Mouse (Mus musculus): ENCODE data around the gene Lman2l. TPM values are rescaled to one million over a fixed set of nuclear protein-coding genes. Genes with fewer than 3 reads are reported as not detected.

Lman2l gene
- polyA plus RNA-seq, 1 experiment from 2014 or later, result 63.5 TPM

GRCm38 (mm10) chr1:36474646-36475045 lies 29.6 kb upstream of the Lman2l start:
- Histone ChIP-seq H3K36me3 (no peaks in the 10 kb centered on the region), H3K4me1 (peaks cover 80% of the 10 kb centered on the region), H3K4me3 (peak overlapping the region; percentile 70), H3K27me3 (ENCODE audit: low read depth, poor library complexity, severe bottlenecking) (peaks cover 19% of the 10 kb centered on the region), H3K27ac (replicated peaks) (no peak overlapping the region), H3K9me3 (replicated peaks) (no peaks in the 10 kb centered on the region)
- no peak for DNase-seq (ENCODE audit: low spot score)
- 86% methylated on average over 3 of the region's 3 CpGs for WGBS

DNA sequence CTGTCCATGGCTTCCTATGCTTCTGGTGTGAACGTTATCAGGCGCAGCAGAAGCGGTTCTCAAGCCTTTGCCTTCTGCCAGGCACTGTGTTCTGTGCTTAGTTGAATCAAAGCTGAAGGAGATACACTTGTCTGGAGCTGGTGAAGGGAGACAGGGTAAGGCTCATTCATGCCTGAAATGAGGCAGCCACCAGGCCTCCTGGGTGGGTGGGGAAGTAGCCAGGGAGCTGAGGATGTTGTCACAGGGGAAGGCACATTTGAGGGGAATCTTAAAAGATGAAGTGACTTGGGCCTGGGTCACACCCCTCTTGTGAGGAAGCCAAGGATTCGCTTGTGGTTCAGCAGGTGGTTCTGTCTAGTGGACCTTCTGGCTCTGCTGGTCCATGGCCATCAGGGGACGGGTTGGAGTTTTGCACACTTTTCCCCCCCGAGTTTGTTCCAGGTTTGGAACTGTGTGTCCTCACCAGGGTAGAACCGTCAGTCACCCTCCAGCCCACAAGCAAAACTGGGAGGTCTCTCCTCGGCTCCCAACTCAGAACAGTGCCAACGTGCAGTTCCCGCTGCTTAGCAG lies 28.2 kb upstream of the Lman2l start:
- 83% methylated on average over 10 of the region's 10 CpGs for WGBS
- Histone ChIP-seq H3K4me3 (peak overlapping the region; percentile 70), H3K27ac (replicated peaks) (no peak overlapping the region), H3K27me3 (ENCODE audit: low read depth, poor library complexity, severe bottlenecking) (peaks cover 25% of the 10 kb centered on the region), H3K4me1 (peaks cover 72% of the 10 kb centered on the region), H3K36me3 (no peaks in the 10 kb centered on the region), H3K9me3 (replicated peaks) (no peaks in the 10 kb centered on the region)
- no peak for DNase-seq (ENCODE audit: low spot score)

- WGBS, result 19% methylated on average over 18 of the region's 18 CpGs
- peak overlapping the region; percentile 70 for H3K4me3 ChIP-seq
- H3K4me1 ChIP-seq, result peaks cover 64% of the 10 kb centered on the region
- H3K36me3 ChIP-seq, result no peaks in the 10 kb centered on the region
- DNase-seq (ENCODE audit: low spot score), result no peak
- peaks cover 28% of the 10 kb centered on the region for H3K27me3 ChIP-seq (ENCODE audit: low read depth, poor library complexity, severe bottlenecking)
- peak overlapping the region; percentile 87 for H3K27ac ChIP-seq (replicated peaks)
- H3K9me3 ChIP-seq (replicated peaks), result no peaks in the 10 kb centered on the region
Observed at GRCm38 (mm10) chr1:36472106-36472440, 27.0 kb upstream of the Lman2l start.

- DNase-seq (ENCODE audit: low spot score), result peak; percentile 94
- H3K27me3 ChIP-seq (ENCODE audit: low read depth, poor library complexity, severe bottlenecking), result peaks cover 28% of the 10 kb centered on the region
- H3K36me3 ChIP-seq, result no peaks in the 10 kb centered on the region
- peak within 1 kb of the TSS; percentile 70 for H3K4me3 ChIP-seq
- H3K27ac ChIP-seq (replicated peaks), result peak within 1 kb of the TSS; percentile 87
- no peaks in the 10 kb centered on the region for H3K9me3 ChIP-seq (replicated peaks)
- peaks cover 62% of the 10 kb centered on the region for H3K4me1 ChIP-seq
- under 1% methylated on average over 95 of the region's 98 CpGs for WGBS
Observed at GRCm38 (mm10) chr1:36471181-36472105, 26.4 kb upstream of the Lman2l start, which contains the start of gene Cnnm4. TSS of gene Cnnm4 (plus strand) at chr1:36471620.

- 41% methylated on average over 2 of the region's 2 CpGs for WGBS
- H3K27ac ChIP-seq (replicated peaks), result no peak overlapping the region
- no peaks in the 10 kb centered on the region for H3K36me3 ChIP-seq
- peaks cover 46% of the 10 kb centered on the region for H3K4me1 ChIP-seq
- no peak for DNase-seq (ENCODE audit: low spot score)
- no peak overlapping the region for H3K4me3 ChIP-seq
- H3K9me3 ChIP-seq (replicated peaks), result no peaks in the 10 kb centered on the region
- peaks cover 28% of the 10 kb centered on the region for H3K27me3 ChIP-seq (ENCODE audit: low read depth, poor library complexity, severe bottlenecking)
Observed at GRCm38 (mm10) chr1:36469811-36470444, 24.9 kb upstream of the Lman2l start.

DNA sequence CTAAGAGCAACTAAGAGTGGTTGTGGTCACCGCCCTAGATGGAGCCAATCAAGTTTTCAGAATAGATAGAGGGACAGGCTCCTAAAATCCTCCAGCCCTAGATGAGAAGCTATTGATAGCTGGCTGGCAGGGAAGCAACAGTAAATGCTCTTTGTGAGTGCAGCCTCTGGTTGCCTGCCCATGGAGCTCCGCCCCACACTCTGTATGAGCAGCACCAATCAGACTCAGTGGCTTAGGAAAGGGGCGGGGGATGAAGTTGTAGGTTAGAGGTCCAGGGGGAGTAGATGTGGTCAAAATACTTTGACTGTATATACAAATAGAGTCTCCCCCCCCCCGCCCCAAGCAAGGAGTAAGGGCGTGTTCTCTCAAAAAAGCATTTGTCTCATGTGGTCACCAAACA lies 22.4 kb upstream of the Lman2l start:
- H3K9me3 ChIP-seq (replicated peaks), result no peaks in the 10 kb centered on the region
- WGBS, result 48% methylated on average over 5 of the region's 5 CpGs
- peaks cover 24% of the 10 kb centered on the region for H3K27me3 ChIP-seq (ENCODE audit: low read depth, poor library complexity, severe bottlenecking)
- H3K4me3 ChIP-seq, result no peak overlapping the region
- DNase-seq (ENCODE audit: low spot score), result no peak
- H3K27ac ChIP-seq (replicated peaks), result no peak overlapping the region
- H3K4me1 ChIP-seq, result peaks cover 22% of the 10 kb centered on the region
- no peaks in the 10 kb centered on the region for H3K36me3 ChIP-seq

DNA sequence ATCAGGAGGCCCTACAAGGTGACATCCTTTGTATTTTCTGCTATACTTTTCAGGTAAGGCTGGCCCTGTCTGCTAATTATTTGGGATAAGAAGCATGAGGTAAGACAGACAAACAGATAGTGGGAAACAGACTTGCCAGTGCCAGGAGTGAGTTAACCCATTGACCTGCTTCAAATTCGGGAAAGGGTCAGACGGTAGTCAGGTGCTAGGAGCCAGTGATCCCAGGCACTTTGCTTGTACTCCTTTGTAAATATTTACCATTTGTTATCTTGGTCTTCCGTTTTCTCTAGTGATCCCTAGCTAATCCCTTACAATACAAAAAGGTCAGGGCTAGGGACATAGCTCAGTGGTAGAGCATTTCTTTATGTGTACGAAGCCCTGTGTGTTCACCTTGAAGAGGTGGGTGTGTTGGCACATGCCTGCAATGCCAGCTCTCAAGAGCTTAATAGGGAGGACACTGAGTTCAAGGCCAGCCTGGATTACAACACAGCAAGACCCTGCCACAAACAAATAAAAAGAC lies 20.6 kb upstream of the Lman2l start:
- DNase-seq (ENCODE audit: low spot score), result no peak
- Histone ChIP-seq H3K27ac (replicated peaks) (no peak overlapping the region), H3K27me3 (ENCODE audit: low read depth, poor library complexity, severe bottlenecking) (peaks cover 20% of the 10 kb centered on the region), H3K4me1 (peaks cover 5% of the 10 kb centered on the region), H3K4me3 (no peak overlapping the region), H3K9me3 (replicated peaks) (no peaks in the 10 kb centered on the region), H3K36me3 (no peaks in the 10 kb centered on the region)
- WGBS, result 74% methylated on average over 4 of the region's 4 CpGs

- Histone ChIP-seq H3K27me3 (ENCODE audit: low read depth, poor library complexity, severe bottlenecking) (0 out of 2 replicates have a peak, but pooled peaks cover 4% of the 10 kb centered on the region), H3K9me3 (replicated peaks) (no peaks in the 10 kb centered on the region), H3K4me1 (no peaks in the 10 kb centered on the region), H3K4me3 (no peak overlapping the region), H3K36me3 (no peaks in the 10 kb centered on the region), H3K27ac (replicated peaks) (no peak overlapping the region)
- 42% methylated on average over 2 of the region's 2 CpGs for WGBS
- no peak for DNase-seq (ENCODE audit: low spot score)
Observed at GRCm38 (mm10) chr1:36461829-36462228, 16.8 kb upstream of the Lman2l start.

DNA sequence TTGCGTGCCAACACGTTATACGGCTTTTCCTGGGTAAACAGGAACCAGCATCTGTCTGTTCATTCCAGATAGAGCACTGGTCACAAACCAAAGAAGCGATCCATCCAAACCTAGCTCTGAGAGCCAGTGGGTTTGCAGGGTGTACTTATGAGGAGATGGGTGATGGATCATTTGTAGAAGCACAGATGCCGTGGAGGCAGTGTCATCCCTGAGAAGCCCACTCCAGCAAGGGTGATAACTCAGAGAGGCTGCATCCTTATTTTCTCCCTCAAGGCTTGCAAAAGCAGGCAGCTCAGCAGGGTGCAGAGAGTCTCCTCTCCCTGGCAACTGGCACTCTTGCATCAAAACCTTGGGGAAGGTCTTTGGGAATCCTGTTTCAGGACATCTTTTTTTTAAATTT lies 13.1 kb upstream of the Lman2l start:
- Histone ChIP-seq H3K4me3 (no peak overlapping the region), H3K4me1 (no peaks in the 10 kb centered on the region), H3K27ac (replicated peaks) (no peak overlapping the region), H3K27me3 (ENCODE audit: low read depth, poor library complexity, severe bottlenecking) (no peaks in the 10 kb centered on the region), H3K36me3 (no peaks in the 10 kb centered on the region), H3K9me3 (replicated peaks) (no peaks in the 10 kb centered on the region)
- no peak for DNase-seq (ENCODE audit: low spot score)
- WGBS, result 86% methylated on average over 5 of the region's 5 CpGs

GRCm38 (mm10) chr1:36457388-36458014 lies 12.4 kb upstream of the Lman2l start:
- Histone ChIP-seq H3K27ac (replicated peaks) (no peak overlapping the region), H3K36me3 (no peaks in the 10 kb centered on the region), H3K9me3 (replicated peaks) (no peaks in the 10 kb centered on the region), H3K4me3 (no peak overlapping the region), H3K4me1 (no peaks in the 10 kb centered on the region), H3K27me3 (ENCODE audit: low read depth, poor library complexity, severe bottlenecking) (no peaks in the 10 kb centered on the region)
- WGBS, result 50% methylated on average over 7 of the region's 7 CpGs
- no peak for DNase-seq (ENCODE audit: low spot score)

- Histone ChIP-seq H3K27ac (replicated peaks) (no peak overlapping the region), H3K4me1 (no peaks in the 10 kb centered on the region), H3K27me3 (ENCODE audit: low read depth, poor library complexity, severe bottlenecking) (no peaks in the 10 kb centered on the region), H3K9me3 (replicated peaks) (no peaks in the 10 kb centered on the region), H3K4me3 (no peak overlapping the region), H3K36me3 (no peaks in the 10 kb centered on the region)
- DNase-seq (ENCODE audit: low spot score), result no peak
- 87% methylated on average over 6 of the region's 6 CpGs for WGBS
Observed at GRCm38 (mm10) chr1:36454055-36454815, 9.2 kb upstream of the Lman2l start.

DNA sequence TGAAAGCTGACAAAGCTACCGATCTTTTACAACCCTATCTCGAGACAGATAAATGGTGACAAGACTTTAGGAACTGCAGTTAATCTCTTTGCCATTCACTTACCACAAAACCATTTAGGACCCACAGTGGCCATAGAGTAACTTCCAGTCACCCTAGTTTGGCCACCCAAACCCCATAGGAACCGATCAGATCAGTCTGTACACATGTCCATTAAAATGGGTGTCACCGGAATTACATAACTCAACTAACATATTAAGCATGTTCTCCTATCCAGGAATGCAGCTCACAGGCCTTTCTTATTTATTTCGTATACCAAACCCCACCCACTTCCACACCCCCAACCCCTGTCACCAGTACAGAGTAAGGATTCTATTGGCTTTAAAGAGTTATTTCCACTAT lies 1.8 kb upstream of the Lman2l start:
- Histone ChIP-seq H3K4me1 (peaks cover 11% of the 10 kb centered on the region), H3K36me3 (peaks cover 15% of the 10 kb centered on the region), H3K27me3 (ENCODE audit: low read depth, poor library complexity, severe bottlenecking) (no peaks in the 10 kb centered on the region), H3K9me3 (replicated peaks) (no peaks in the 10 kb centered on the region), H3K27ac (replicated peaks) (no peak overlapping the region), H3K4me3 (no peak overlapping the region)
- DNase-seq (ENCODE audit: low spot score), result no peak
- 89% methylated on average over 5 of the region's 5 CpGs for WGBS
